Mouse (Mus musculus) intestine, embryonic 16.5 days (tissue): ENCODE results near the gene Bcl11b. TPM values are rescaled to one million over a fixed set of nuclear protein-coding genes. Genes with fewer than 3 reads are reported as not detected.

Experiments
- ATAC-seq: fragments of 200-750 bp; cut with Nextera tagmentation; 2 replicates; pipeline ENCODE4 v1.8.0; 2017; ENCODE audit warnings: moderate TSS enrichment, moderate library complexity
- H3K27ac ChIP-seq: fragments of 300-500 bp; sonication (generic); 2 replicates; pipeline ENCODE4 v1.5.1; 2014; ENCODE audit warnings: mild to moderate bottlenecking, low read length
- H3K27me3 ChIP-seq: fragments of 300-500 bp; sonication (generic); replicated peaks from 2 replicates; pipeline ENCODE4 v1.6.1; 2014; ENCODE audit warnings: low read length, control low read depth, mixed read lengths; ENCODE audit not compliant: control insufficient read depth, insufficient read depth
- H3K36me3 ChIP-seq: fragments of 300-500 bp; sonication (generic); 2 replicates; pipeline ENCODE4 v1.6.1; 2014; ENCODE audit warnings: low read length, control low read depth; ENCODE audit not compliant: control insufficient read depth, insufficient read depth
- H3K4me1 ChIP-seq: fragments of 300-500 bp; sonication (generic); 2 replicates; pipeline ENCODE4 v1.6.1; 2014; ENCODE audit warnings: low read length, control low read depth, mixed read lengths; ENCODE audit not compliant: control insufficient read depth, insufficient read depth
- H3K4me2 ChIP-seq: fragments of 300-500 bp; sonication (generic); 2 replicates; pipeline ENCODE4 v1.6.1; 2014; ENCODE audit warnings: low read depth, low read length, control low read depth
- H3K4me3 ChIP-seq: fragments of 300-500 bp; sonication (generic); 2 replicates; pipeline ENCODE4 v1.5.1; 2014; ENCODE audit warnings: mild to moderate bottlenecking, low read length
- H3K9ac ChIP-seq: fragments of 300-500 bp; sonication (generic); 2 replicates; pipeline ENCODE4 v1.6.1; 2014; ENCODE audit warnings: low read depth, low read length
- H3K9me3 ChIP-seq: fragments of 300-500 bp; sonication (generic); 2 replicates; pipeline ENCODE4 v1.6.1; 2016; ENCODE audit warnings: low read length, control low read depth; ENCODE audit not compliant: control insufficient read depth
- WGBS: fragments of 180-500 bp; shearing (Covaris S2); extraction: QIAGEN DNeasy Blood & Tissue Kit; methylation state at CpG from one replicate; pipeline ENCODE4 v1.1.7; 2014; 5-methylcytosine and 5-hydroxymethylcytosine counted together
- polyA plus RNA-seq: library from polyadenylated mRNA; unstranded; fragments of >200 nt; fragmentation: Nextera tagmentation; extraction: Ambion mirVana; gene quantifications from 2 replicates; pipeline ENCODE4 v1.2.1, GENCODE M21; 2015

Gene Bcl11b
- polyA plus RNA-seq, 1 experiment from 2014 or later, result 3.4 TPM

DNA sequence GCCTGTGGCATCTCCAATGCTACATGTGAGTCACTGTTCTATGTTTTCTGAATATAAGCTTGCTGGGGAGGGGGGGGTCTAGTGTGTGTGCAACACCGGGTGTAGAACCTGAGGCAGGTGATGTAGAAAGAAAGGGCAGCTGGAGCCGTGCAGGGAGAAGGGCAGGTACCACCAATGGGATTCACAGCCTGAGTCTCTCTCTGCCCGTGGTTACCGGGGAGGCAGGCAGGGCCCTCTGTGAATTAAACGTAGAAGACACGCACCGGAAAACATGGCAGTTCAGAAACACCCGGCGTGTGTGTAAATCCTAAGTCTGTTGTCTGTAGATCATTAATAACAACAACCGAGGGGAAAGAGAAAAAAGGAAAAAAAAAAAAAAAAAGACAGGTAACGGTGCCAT lies 12.2 kb downstream of the Bcl11b start:
- H3K4me1 ChIP-seq, result peaks cover 11% of the 10 kb centered on the region

DNA sequence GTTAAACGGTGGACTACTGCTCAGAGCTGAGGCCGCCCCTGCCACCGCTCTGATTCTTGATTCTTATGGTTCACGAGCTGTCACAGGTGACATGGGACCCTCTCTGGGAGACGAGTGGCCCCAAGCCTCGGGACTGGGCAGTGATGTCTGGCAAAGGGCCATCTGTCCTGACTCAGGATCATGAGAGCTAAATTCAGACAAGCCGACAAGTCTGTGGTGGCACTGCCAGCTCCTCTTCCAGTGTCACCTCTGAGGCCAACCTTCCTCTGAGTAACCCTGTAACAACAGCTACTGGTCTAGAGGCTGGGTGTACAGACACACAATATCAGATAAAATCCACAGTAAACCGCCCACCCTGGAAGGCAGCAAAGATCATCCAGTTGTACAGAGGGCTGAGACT lies 20.2 kb downstream of the Bcl11b start:
- no peaks in the 10 kb centered on the region for H3K9me3 ChIP-seq
- H3K4me2 ChIP-seq, result no peak overlapping the region
- no peak for ATAC-seq
- no peak overlapping the region for H3K9ac ChIP-seq
- H3K4me3 ChIP-seq, result no peak overlapping the region
- peaks cover 22% of the 10 kb centered on the region for H3K4me1 ChIP-seq
- H3K36me3 ChIP-seq, result no peaks in the 10 kb centered on the region
- WGBS, result 78% methylated on average over 8 of the region's 8 CpGs
- no peaks in the 10 kb centered on the region for H3K27me3 ChIP-seq
- H3K27ac ChIP-seq, result no peak overlapping the region

More for the DNA sequence above, 12.2 kb downstream of the Bcl11b start:
- 75% methylated on average over 11 of the region's 11 CpGs for WGBS
- no peak overlapping the region for H3K9ac ChIP-seq
- H3K9me3 ChIP-seq, result no peaks in the 10 kb centered on the region
- H3K36me3 ChIP-seq, result peaks cover 5% of the 10 kb centered on the region; the same call in 1 of the 2 replicates
- no peak overlapping the region for H3K4me2 ChIP-seq
- no peaks in the 10 kb centered on the region for H3K27me3 ChIP-seq
- no peak for ATAC-seq
- no peak overlapping the region for H3K4me3 ChIP-seq
- H3K27ac ChIP-seq, result no peak overlapping the region

DNA sequence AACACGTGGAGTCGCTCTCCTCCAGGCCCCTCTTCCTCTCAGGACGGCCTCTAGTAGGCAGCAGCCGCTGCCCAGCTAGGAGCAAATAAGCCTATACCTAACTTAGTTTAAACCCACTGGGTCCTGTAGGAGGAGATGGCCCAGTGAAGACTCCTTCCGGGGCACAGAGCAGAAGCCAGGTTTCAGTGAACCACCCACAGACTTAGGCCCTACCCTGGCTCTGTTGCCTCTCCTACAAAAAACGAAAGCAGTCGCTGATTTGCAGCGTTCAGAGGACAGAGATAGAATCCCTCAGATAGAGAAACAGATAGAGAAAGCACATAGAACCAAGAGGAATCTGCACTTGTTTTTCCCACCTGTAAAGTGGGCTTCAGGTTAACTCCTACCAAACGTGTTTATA lies 21.1 kb downstream of the Bcl11b start:
- Histone ChIP-seq H3K27me3 (no peaks in the 10 kb centered on the region), H3K4me2 (no peak overlapping the region), H3K27ac (no peak overlapping the region), H3K9ac (no peak overlapping the region), H3K4me3 (no peak overlapping the region), H3K9me3 (no peaks in the 10 kb centered on the region), H3K4me1 (peaks cover 27% of the 10 kb centered on the region), H3K36me3 (no peaks in the 10 kb centered on the region)
- 78% methylated on average over 9 of the region's 9 CpGs for WGBS
- no peak for ATAC-seq

DNA sequence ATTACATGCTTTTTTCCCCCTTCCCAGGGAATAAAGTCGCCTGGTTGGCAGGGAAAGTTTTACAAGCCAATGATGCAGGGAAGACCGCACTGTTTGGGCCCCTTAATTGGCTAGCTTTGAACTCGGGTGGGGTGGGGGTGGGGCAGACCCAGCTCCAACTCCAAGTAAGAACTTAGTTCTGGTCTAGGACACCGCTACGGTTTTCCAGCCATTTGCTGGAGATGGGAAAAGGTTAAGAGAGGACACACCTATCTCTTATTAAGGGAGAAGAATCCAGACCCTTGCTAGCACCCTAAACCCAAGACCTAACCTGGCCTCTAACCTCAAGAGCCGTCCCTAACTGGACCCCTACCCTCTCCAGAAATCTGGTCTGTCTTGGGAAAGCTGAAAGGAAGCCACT lies 22.2 kb downstream of the Bcl11b start:
- Histone ChIP-seq H3K4me1 (peaks cover 31% of the 10 kb centered on the region), H3K4me2 (peak overlapping the region; percentile 96), H3K27me3 (no peaks in the 10 kb centered on the region), H3K36me3 (no peaks in the 10 kb centered on the region), H3K9me3 (no peaks in the 10 kb centered on the region), H3K9ac (0 out of 2 replicates have a peak overlapping the region, but pooled peaks have one; percentile 73), H3K4me3 (no peak overlapping the region), H3K27ac (no peak overlapping the region)
- ATAC-seq, result peak; percentile 17; the same call in 1 of the 2 replicates
- 41% methylated on average over 6 of the region's 6 CpGs for WGBS

DNA sequence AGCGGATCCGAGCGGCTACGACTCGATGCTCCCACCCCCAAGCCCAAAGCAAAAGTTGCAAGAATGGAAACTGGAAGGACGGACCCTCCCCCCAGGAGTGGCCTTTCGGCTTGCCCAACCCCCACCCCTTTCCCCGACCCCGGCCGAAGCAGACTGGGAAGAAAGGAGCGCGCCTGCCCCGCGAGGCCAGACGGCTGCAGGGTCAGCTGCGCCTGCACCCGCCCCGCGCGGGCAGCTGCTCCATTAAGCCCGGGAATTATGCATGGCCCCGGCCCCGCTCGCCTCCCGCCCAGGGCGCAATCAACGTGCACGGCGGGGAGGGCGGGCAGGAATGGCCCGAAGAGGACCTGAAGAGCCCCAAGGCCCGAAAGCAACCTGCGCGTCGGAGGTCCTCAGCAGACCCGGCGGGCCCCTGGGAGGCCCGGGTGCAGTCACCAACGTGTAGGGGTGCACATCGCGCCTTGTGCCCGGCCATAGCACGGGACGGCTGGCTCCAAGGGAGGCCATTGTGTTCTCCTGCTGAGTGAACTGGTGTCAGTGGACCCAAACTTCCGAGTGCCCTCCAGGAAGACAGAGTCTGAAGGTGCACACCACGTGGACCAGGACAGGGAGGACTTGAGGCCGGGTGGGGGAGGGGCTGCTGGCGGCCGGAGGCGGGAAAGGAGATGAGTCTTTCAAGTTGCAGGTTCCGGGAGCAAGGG lies 23.0 kb downstream of the Bcl11b start:
- H3K9me3 ChIP-seq, result no peaks in the 10 kb centered on the region
- H3K4me2 ChIP-seq, result peak overlapping the region; percentile 96
- WGBS, result 2% methylated on average over 51 of the region's 51 CpGs
- H3K4me1 ChIP-seq, result peaks cover 31% of the 10 kb centered on the region
- peak overlapping the region; percentile 73 for H3K9ac ChIP-seq
- H3K4me3 ChIP-seq, result peak overlapping the region; percentile 54
- no peaks in the 10 kb centered on the region for H3K27me3 ChIP-seq
- peak overlapping the region; percentile 64 for H3K27ac ChIP-seq
- H3K36me3 ChIP-seq, result no peaks in the 10 kb centered on the region
- ATAC-seq, result peak; percentile 76

DNA sequence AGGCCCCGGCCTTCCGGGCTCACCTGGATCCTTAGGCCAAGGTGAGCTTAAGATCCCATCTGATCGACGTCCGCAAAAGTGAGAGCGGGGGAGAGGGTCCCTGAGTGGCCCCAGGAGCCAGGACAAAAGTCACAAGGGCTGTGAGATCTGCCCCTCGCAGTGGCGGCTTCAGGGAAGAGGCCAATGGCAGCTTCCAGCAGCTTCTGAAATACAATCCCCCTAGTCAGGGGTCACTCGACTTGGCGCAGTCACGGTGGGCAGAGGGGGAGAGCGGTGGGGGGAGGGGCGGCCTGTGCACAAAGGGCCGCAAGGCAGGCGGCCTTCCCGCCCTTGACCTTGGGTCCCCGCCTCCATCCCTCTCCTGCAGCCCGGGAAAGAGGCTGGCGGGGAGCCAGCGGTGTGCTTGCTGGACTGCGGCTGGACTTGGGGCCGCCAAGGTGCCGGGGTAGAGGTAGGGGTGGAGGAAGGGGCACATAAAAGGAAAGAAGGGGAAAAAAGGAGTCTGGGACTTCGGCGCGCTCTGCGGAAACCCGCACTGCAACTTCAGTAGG lies 23.6 kb downstream of the Bcl11b start:
- H3K36me3 ChIP-seq, result no peaks in the 10 kb centered on the region
- H3K4me1 ChIP-seq, result peaks cover 31% of the 10 kb centered on the region
- no peaks in the 10 kb centered on the region for H3K27me3 ChIP-seq
- H3K4me2 ChIP-seq, result peak overlapping the region; percentile 96
- H3K27ac ChIP-seq, result peak overlapping the region; percentile 64
- H3K9me3 ChIP-seq, result no peaks in the 10 kb centered on the region
- peak overlapping the region; percentile 73 for H3K9ac ChIP-seq
- 11% methylated on average over 28 of the region's 28 CpGs for WGBS
- ATAC-seq, result peak; percentile 61
- peak overlapping the region; percentile 54 for H3K4me3 ChIP-seq

DNA sequence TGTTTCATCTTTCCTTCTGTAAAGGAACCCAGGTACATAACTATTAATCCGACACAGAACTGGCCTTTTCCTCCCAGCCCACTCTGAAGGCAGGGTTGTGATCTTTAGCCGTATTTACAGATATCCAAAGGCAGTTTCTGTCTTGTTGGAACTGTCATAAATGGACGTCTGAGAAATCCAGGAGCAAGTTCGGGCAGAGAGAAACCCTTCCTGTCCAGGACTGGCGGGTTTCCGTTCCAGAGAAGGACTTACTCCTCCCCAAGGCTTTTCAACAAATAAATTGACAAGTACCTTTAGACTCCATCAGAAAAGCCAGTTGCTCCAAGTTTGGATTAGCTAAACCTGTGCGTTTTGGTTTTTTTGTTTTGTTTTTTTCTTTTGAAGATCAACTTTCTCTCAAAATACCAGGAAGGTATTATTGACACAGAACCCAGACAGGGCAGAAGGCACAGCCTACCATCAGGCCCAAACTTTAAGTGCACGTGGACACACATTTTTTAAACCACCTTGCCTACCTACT lies 24.6 kb downstream of the Bcl11b start:
- H3K27me3 ChIP-seq, result no peaks in the 10 kb centered on the region
- H3K9me3 ChIP-seq, result no peaks in the 10 kb centered on the region
- WGBS, result 68% methylated on average over 8 of the region's 8 CpGs
- H3K4me3 ChIP-seq, result no peak overlapping the region
- no peak overlapping the region for H3K27ac ChIP-seq
- H3K36me3 ChIP-seq, result no peaks in the 10 kb centered on the region
- no peak overlapping the region for H3K4me2 ChIP-seq
- no peak for ATAC-seq
- peaks cover 34% of the 10 kb centered on the region for H3K4me1 ChIP-seq
- no peak overlapping the region for H3K9ac ChIP-seq

DNA sequence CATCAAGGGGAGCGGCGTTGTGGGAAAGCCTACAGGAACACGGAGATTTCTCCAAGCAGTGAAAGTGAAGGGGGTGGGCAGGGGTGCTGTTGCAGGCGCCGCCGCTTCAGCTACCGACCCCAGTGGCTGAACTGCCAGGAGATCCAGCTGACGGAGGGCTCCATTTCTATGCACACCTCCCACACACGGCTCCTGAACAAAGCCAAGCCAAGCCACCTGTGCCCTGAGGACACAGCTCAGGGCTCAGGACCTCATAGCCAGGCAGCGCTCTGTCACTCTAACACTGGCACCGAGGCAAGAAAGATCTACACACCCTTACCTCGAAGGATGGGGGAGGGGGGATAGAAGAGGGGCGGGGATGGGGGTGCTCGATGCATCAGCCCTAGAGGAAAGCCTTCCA lies 25.3 kb downstream of the Bcl11b start:
- Histone ChIP-seq H3K4me2 (no peak overlapping the region), H3K9me3 (no peaks in the 10 kb centered on the region), H3K9ac (no peak overlapping the region), H3K4me3 (no peak overlapping the region), H3K4me1 (peaks cover 37% of the 10 kb centered on the region), H3K36me3 (no peaks in the 10 kb centered on the region), H3K27ac (no peak overlapping the region), H3K27me3 (no peaks in the 10 kb centered on the region)
- no peak for ATAC-seq
- WGBS, result 38% methylated on average over 14 of the region's 14 CpGs

DNA sequence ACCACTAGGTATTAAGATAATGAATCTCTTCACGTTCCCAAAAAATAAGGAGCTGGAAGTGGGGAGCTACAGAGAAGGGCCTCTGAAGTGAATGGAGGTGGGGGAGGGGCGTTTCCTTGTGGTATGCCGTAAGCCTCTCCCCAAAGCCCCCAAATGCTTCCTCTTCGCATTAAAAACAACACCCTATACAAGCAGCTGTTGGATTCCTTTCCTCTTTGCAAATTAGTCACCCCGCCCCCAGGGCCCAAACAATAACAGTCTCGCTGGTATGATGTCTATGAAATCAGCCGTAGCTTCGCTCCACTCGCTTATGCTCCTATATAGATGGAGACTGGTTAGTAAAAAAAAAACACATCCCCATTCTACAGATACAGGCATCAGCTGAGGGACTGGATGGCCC lies 25.9 kb downstream of the Bcl11b start:
- Histone ChIP-seq H3K9me3 (no peaks in the 10 kb centered on the region), H3K36me3 (no peaks in the 10 kb centered on the region), H3K27me3 (no peaks in the 10 kb centered on the region), H3K4me2 (no peak overlapping the region), H3K27ac (no peak overlapping the region), H3K4me1 (peaks cover 37% of the 10 kb centered on the region), H3K4me3 (no peak overlapping the region), H3K9ac (no peak overlapping the region)
- WGBS, result 44% methylated on average over 9 of the region's 9 CpGs
- no peak for ATAC-seq
